Mouse (Mus musculus): ENCODE measurements around the gene AC129217.1. TPM values are rescaled to one million over a fixed set of nuclear protein-coding genes. Genes with fewer than 3 reads are reported as not detected.
"Not testable (repeated sequence)": the region's sequence is repeated elsewhere in the genome, so short reads cannot be mapped to it uniquely, and the experiment has no call there.

The AC129217.1 gene
- polyA plus RNA-seq, 1 experiment from 2014 or later: 3.3 TPM

- ATAC-seq (no peak), DNase-seq (ENCODE audit: low read depth, low spot score) (no peak)
- CTCF ChIA-PET: interaction anchor here (2.0 kb wide), 1 partner anchor 252 kb away, joined by 11 read pairs; no protein-coding TSS in a partner anchor
- no peaks in the 10 kb centered on the region for H3K27me3 ChIP-seq
- in situ Hi-C loops (cut with MboI; ENCODE audit: low pct_unique_long_range_greater_than_20kb): loop anchor here (25.0 kb wide), 1 partner anchor 580 kb away; no protein-coding TSS in a partner anchor
- POLR2A ChIA-PET: no interaction called here
- peak; percentile 71 for TF ChIP-seq CTCF (IDR thresholded peaks at IDR 0.05)
These were observed 28.1 kb downstream of the AC129217.1 start for GRCm38 (mm10) chr19:8857689-8858088.

- ATAC-seq (no peak), DNase-seq (ENCODE audit: low read depth, low spot score) (no peak)
- H3K27me3 ChIP-seq: no peaks in the 10 kb centered on the region
- ChIA-PET POLR2A (interaction anchor here (0.9 kb wide), 1 partner anchor 9 kb away, joined by 3 read pairs; the partner anchor contains the start of gene Lrrn4cl), CTCF (interaction anchor here (0.9 to 2.0 kb wide), 8 partner anchors 14 to 254 kb away, joined by 3 to 11 read pairs (median 4); no protein-coding TSS in a partner anchor)
- in situ Hi-C loops (cut with MboI; ENCODE audit: low pct_unique_long_range_greater_than_20kb): loop anchor here (25.0 kb wide), 1 partner anchor 578 kb away; no protein-coding TSS in a partner anchor
- peak; percentile 71 for TF ChIP-seq CTCF (IDR thresholded peaks at IDR 0.05)
These were observed 29.4 kb downstream of the AC129217.1 start for GRCm38 (mm10) chr19:8859018-8859417.

GRCm38 (mm10) chr19:8864265-8864664 is 34.7 kb downstream of the AC129217.1 start:
- in situ Hi-C loops (cut with MboI; ENCODE audit: low pct_unique_long_range_greater_than_20kb): loop anchor here (25.0 kb wide), 1 partner anchor 573 kb away; no protein-coding TSS in a partner anchor
- no peak for ATAC-seq
- TF ChIP-seq CTCF (IDR thresholded peaks at IDR 0.05): no peak

GRCm38 (mm10) chr19:8870381-8870780 is 40.8 kb downstream of the AC129217.1 start:
- POLR2A ChIA-PET: interaction anchor here (0.6 kb wide), 1 partner anchor 8 kb away, joined by 7 read pairs; no protein-coding TSS in a partner anchor
- DNase-seq (ENCODE audit: low read depth, low spot score); H3K27me3 ChIP-seq; ATAC-seq; CTCF ChIA-PET: not testable (repeated sequence)
- in situ Hi-C loops (cut with MboI; ENCODE audit: low pct_unique_long_range_greater_than_20kb): loop anchor here (25.0 kb wide), 1 partner anchor 567 kb away; no protein-coding TSS in a partner anchor

More at GRCm38 (mm10) chr19:8864265-8864664, 34.7 kb downstream of the AC129217.1 start:
- ChIA-PET POLR2A (interaction anchor here (0.6 kb wide), 1 partner anchor 28 kb away, joined by 3 read pairs; the partner anchor contains the start of gene Ints5), CTCF (no interaction called here)
- no peaks in the 10 kb centered on the region for H3K27me3 ChIP-seq
- DNase-seq (ENCODE audit: low read depth, low spot score): no peak

GRCm38 (mm10) chr19:8870838-8871237 is 41.3 kb downstream of the AC129217.1 start:
- in situ Hi-C loops (cut with MboI; ENCODE audit: low pct_unique_long_range_greater_than_20kb): loop anchor here (25.0 kb wide), 1 partner anchor 566 kb away; no protein-coding TSS in a partner anchor
- DNase-seq (ENCODE audit: low read depth, low spot score): no peak
- ATAC-seq: no peak
- TF ChIP-seq CTCF (IDR thresholded peaks at IDR 0.05): no peak
- ChIA-PET POLR2A (interaction anchor here (0.7 to 1.7 kb wide), 4 partner anchors 9 to 18 kb away, joined by 3 to 7 read pairs (median 3); partner anchors contain the start of genes 1810009A15Rik and Gm49416), CTCF (no interaction called here)
- no peaks in the 10 kb centered on the region for H3K27me3 ChIP-seq

GRCm38 (mm10) chr19:8871267-8872186 is 42.0 kb downstream of the AC129217.1 start, which contains the start of gene Ubxn1:
TSS of gene Ubxn1 (plus strand) at chr19:8871496.
- ChIA-PET CTCF (no interaction called here), POLR2A (interaction anchor here (0.7 to 1.7 kb wide), 4 partner anchors 9 to 19 kb away, joined by 3 to 7 read pairs (median 3); partner anchors contain the start of genes 1810009A15Rik and Gm49416)
- peak; percentile 89 for ATAC-seq
- no peak for TF ChIP-seq CTCF (IDR thresholded peaks at IDR 0.05)
- in situ Hi-C loops (cut with MboI; ENCODE audit: low pct_unique_long_range_greater_than_20kb): loop anchor here (25.0 kb wide), 1 partner anchor 566 kb away; no protein-coding TSS in a partner anchor
- DNase-seq (ENCODE audit: low read depth, low spot score): peak; percentile 84
- no peaks in the 10 kb centered on the region for H3K27me3 ChIP-seq

- no peak for DNase-seq (ENCODE audit: low read depth, low spot score)
- in situ Hi-C loops (cut with MboI; ENCODE audit: low pct_unique_long_range_greater_than_20kb): loop anchor here (25.0 kb wide), 1 partner anchor 565 kb away; no protein-coding TSS in a partner anchor
- ATAC-seq: no peak
- POLR2A ChIA-PET: interaction anchor here (0.6 to 1.7 kb wide), 5 partner anchors 8 to 1331 kb away, joined by 3 to 7 read pairs (median 3); partner anchors contain the start of gene Tmem258
- H3K27me3 ChIP-seq: no peaks in the 10 kb centered on the region
- TF ChIP-seq CTCF (IDR thresholded peaks at IDR 0.05): no peak
- CTCF ChIA-PET: no interaction called here
These were observed 42.8 kb downstream of the AC129217.1 start for GRCm38 (mm10) chr19:8872266-8872840.

- ChIA-PET CTCF (interaction anchor here (1.1 to 3.1 kb wide), 2 partner anchors 11 to 13 kb away, joined by 4 to 8 read pairs; partner anchors contain the start of genes 1810009A15Rik and Gm49416), POLR2A (interaction anchor here (1.2 to 1.4 kb wide), 2 partner anchors 14 to 19 kb away, joined by 3 to 4 read pairs; partner anchors contain the start of genes 1810009A15Rik and Gm49416)
- in situ Hi-C loops (cut with MboI; ENCODE audit: low pct_unique_long_range_greater_than_20kb): no loop called here
These were observed 45.5 kb downstream of the AC129217.1 start for GRCm38 (mm10) chr19:8875031-8875430.

GRCm38 (mm10) chr19:8880311-8881033 is 50.9 kb downstream of the AC129217.1 start, which contains the start of gene Uqcc3:
TSS of gene Uqcc3 (minus strand) at chr19:8880923.
- ChIA-PET CTCF (interaction anchor here (0.8 to 1.3 kb wide), 4 partner anchors 8 to 230 kb away, joined by 3 to 5 read pairs (median 3); partner anchors contain the start of genes 1810009A15Rik and Gm49416), POLR2A (interaction anchor here (0.6 to 2.1 kb wide), 6 partner anchors 8 to 66 kb away, joined by 3 to 7 read pairs (median 4); partner anchors contain the start of genes 1810009A15Rik, Eml3, Gm49416 and Ints5)
- TF ChIP-seq CTCF (IDR thresholded peaks at IDR 0.05): no peak
- peak; percentile 88 for ATAC-seq
- H3K27me3 ChIP-seq: no peaks in the 10 kb centered on the region
- in situ Hi-C loops (cut with MboI; ENCODE audit: low pct_unique_long_range_greater_than_20kb): no loop called here
- peak; percentile 43 for DNase-seq (ENCODE audit: low read depth, low spot score)

More at GRCm38 (mm10) chr19:8875031-8875430, 45.5 kb downstream of the AC129217.1 start:
- TF ChIP-seq CTCF (IDR thresholded peaks at IDR 0.05): no peak
- H3K27me3 ChIP-seq: no peaks in the 10 kb centered on the region
- no peak for DNase-seq (ENCODE audit: low read depth, low spot score)
- ATAC-seq: no peak
